Mouse (Mus musculus) ES-E14 (cell line): ENCODE measurements around the gene Endou.

Source experiments
- CHD2 ChIP-seq: IDR thresholded peaks from 2 replicates; pipeline ENCODE4 v1.6.1; 2014; ENCODE audit warnings: mild to moderate bottlenecking, low read depth, low read length, inconsistent platforms
- HCFC1 ChIP-seq: IDR thresholded peaks from 2 replicates; pipeline ENCODE4 v1.6.1; 2012; ENCODE audit warnings: low read length, inconsistent platforms, borderline replicate concordance; ENCODE audit not compliant: insufficient read depth
- MAFK ChIP-seq: IDR thresholded peaks from 2 replicates; pipeline ENCODE4 v1.6.1; 2014; ENCODE audit warnings: mild to moderate bottlenecking, low read depth, low read length, inconsistent platforms; ENCODE audit not compliant: insufficient read depth
- ZC3H11A ChIP-seq: IDR thresholded peaks from 2 replicates; pipeline ENCODE4 v1.6.1; 2012; ENCODE audit warnings: low read depth, mild to moderate bottlenecking, inconsistent platforms, low read length, borderline replicate concordance
- ZNF384 ChIP-seq: IDR thresholded peaks from 2 replicates; pipeline ENCODE4 v1.6.1; 2012; ENCODE audit warnings: low read depth, low read length, inconsistent platforms

GRCm38 (mm10) chr15:97747486-97747885 lies 16.3 kb upstream of the Endou start:
- TF ChIP-seq ZNF384 (no peak), MAFK (no peak), HCFC1 (no peak), CHD2 (no peak), ZC3H11A (no peak)
